Mouse (Mus musculus) B cell, adult 2 months (primary cell): Measurements from ENCODE around the gene Rpl3.

ENCODE experiments used
- DNase-seq, 2 experiments: peaks; one replicate each; pipeline ENCODE4 v3.0.0; 2022

Gene Rpl3

GRCm38 (mm10) chr15:80062339-80062738 lies 29.3 kb downstream of the Rpl3 start:
- DNase-seq, result no peak

- DNase-seq, result no peak
Measured at GRCm38 (mm10) chr15:80061071-80061550, 30.6 kb downstream of the Rpl3 start.

GRCm38 (mm10) chr15:80060356-80061070 lies 31.2 kb downstream of the Rpl3 start:
- DNase-seq, result no peak

- no peak for DNase-seq
Measured at GRCm38 (mm10) chr15:80059606-80060005, 32.1 kb downstream of the Rpl3 start.

- no peak for DNase-seq
Measured at GRCm38 (mm10) chr15:80058151-80058550, 33.5 kb downstream of the Rpl3 start.

GRCm38 (mm10) chr15:80054034-80054710 lies 37.5 kb downstream of the Rpl3 start:
- no peak for DNase-seq

- no peak for DNase-seq
Measured at GRCm38 (mm10) chr15:80053381-80054033, 38.2 kb downstream of the Rpl3 start.

GRCm38 (mm10) chr15:80051782-80052181 lies 39.9 kb downstream of the Rpl3 start:
- no peak for DNase-seq

- no peak for DNase-seq
Measured at GRCm38 (mm10) chr15:80051092-80051761, 40.4 kb downstream of the Rpl3 start.

- DNase-seq, result no peak
Measured at GRCm38 (mm10) chr15:80050093-80050492, 41.6 kb downstream of the Rpl3 start.

- no peak for DNase-seq
Measured at GRCm38 (mm10) chr15:80047973-80048372, 43.7 kb downstream of the Rpl3 start.

- DNase-seq, result no peak
Measured at GRCm38 (mm10) chr15:80047242-80047641, 44.4 kb downstream of the Rpl3 start.

GRCm38 (mm10) chr15:80045749-80046148 lies 45.9 kb downstream of the Rpl3 start:
- no peak for DNase-seq

GRCm38 (mm10) chr15:80044249-80044648 lies 47.4 kb downstream of the Rpl3 start:
- DNase-seq, result no peak

GRCm38 (mm10) chr15:80042152-80042551 lies 49.5 kb downstream of the Rpl3 start:
- DNase-seq, result no peak

GRCm38 (mm10) chr15:80038110-80038391 lies 53.6 kb downstream of the Rpl3 start:
- peak; percentile 46 to 59 for DNase-seq

- peak in 1 of 2 experiments; percentile 16 for DNase-seq
Measured at GRCm38 (mm10) chr15:80037255-80038109, 54.2 kb downstream of the Rpl3 start.

GRCm38 (mm10) chr15:80035341-80035885 lies 56.3 kb downstream of the Rpl3 start:
- no peak for DNase-seq

GRCm38 (mm10) chr15:80034913-80035312 lies 56.8 kb downstream of the Rpl3 start:
- no peak for DNase-seq

GRCm38 (mm10) chr15:80034366-80034765 lies 57.3 kb downstream of the Rpl3 start:
- DNase-seq, result no peak

- no peak for DNase-seq
Measured at GRCm38 (mm10) chr15:80031133-80031532, 60.5 kb downstream of the Rpl3 start.

GRCm38 (mm10) chr15:80030399-80030798 lies 61.3 kb downstream of the Rpl3 start:
- DNase-seq, result no peak
